Mouse (Mus musculus) embryonic facial prominence, embryonic 15.5 days (tissue): ENCODE measurements around the gene Fitm1. TPM values are rescaled to one million over a fixed set of nuclear protein-coding genes. Genes with fewer than 3 reads are reported as not detected.

ENCODE experiments used
- ATAC-seq: fragments of 200-750 bp; cut with Nextera tagmentation; 2 replicates; pipeline ENCODE4 v1.8.0; 2017; ENCODE audit warnings: low read depth, moderate TSS enrichment; ENCODE audit not compliant: insufficient number of reproducible peaks, low FRiP score, low TSS enrichment
- H3K27ac ChIP-seq: fragments of 300-500 bp; sonication (generic); replicated peaks from 2 replicates; pipeline ENCODE4 v1.5.1; 2015; ENCODE audit warnings: mild to moderate bottlenecking, inconsistent platforms
- H3K27me3 ChIP-seq: fragments of 300-500 bp; sonication (generic); 2 replicates; pipeline ENCODE4 v1.6.1; 2015; ENCODE audit warnings: inconsistent platforms
- H3K36me3 ChIP-seq: fragments of 300-500 bp; sonication (generic); 2 replicates; pipeline ENCODE4 v1.6.1; 2015; ENCODE audit warnings: mild to moderate bottlenecking, inconsistent platforms
- H3K4me1 ChIP-seq: fragments of 300-500 bp; sonication (generic); 2 replicates; pipeline ENCODE4 v1.6.1; 2015; ENCODE audit warnings: inconsistent platforms
- H3K4me2 ChIP-seq: fragments of 300-500 bp; sonication (generic); replicated peaks from 2 replicates; pipeline ENCODE4 v1.6.1; 2015; ENCODE audit warnings: mild to moderate bottlenecking, inconsistent platforms
- H3K4me3 ChIP-seq: fragments of 300-500 bp; sonication (generic); replicated peaks from 2 replicates; pipeline ENCODE4 v1.5.1; 2015; ENCODE audit warnings: mild to moderate bottlenecking, inconsistent platforms
- H3K9ac ChIP-seq: fragments of 300-500 bp; sonication (generic); 2 replicates; pipeline ENCODE4 v1.6.1; 2015; ENCODE audit warnings: inconsistent platforms
- H3K9me3 ChIP-seq: fragments of 300-500 bp; sonication (generic); replicated peaks from 2 replicates; pipeline ENCODE4 v1.6.1; 2016; ENCODE audit warnings: inconsistent platforms
- WGBS: fragments of 180-500 bp; shearing (Covaris S2); methylation state at CpG from one replicate; pipeline ENCODE4 v1.1.7; 2015; 5-methylcytosine and 5-hydroxymethylcytosine counted together
- polyA plus RNA-seq: library from polyadenylated mRNA; unstranded; fragments of >200 nt; fragmentation: Nextera tagmentation; extraction: Ambion mirVana; gene quantifications from 2 replicates; pipeline ENCODE4 v1.2.1, GENCODE M21; 2015

Gene Fitm1
- polyA plus RNA-seq, 1 experiment from 2014 or later, result 24.8 TPM

GRCm38 (mm10) chr14:55554635-55555034 is 20.8 kb upstream of the Fitm1 start:
- Histone ChIP-seq H3K9ac (no peak overlapping the region), H3K4me1 (no peaks in the 10 kb centered on the region), H3K4me3 (no peak overlapping the region), H3K36me3 (peaks cover 7% of the 10 kb centered on the region; the same call in 1 of the 2 replicates), H3K9me3 (no peaks in the 10 kb centered on the region), H3K27me3 (no peaks in the 10 kb centered on the region), H3K4me2 (no peak overlapping the region), H3K27ac (no peak overlapping the region)
- ATAC-seq, result no peak

GRCm38 (mm10) chr14:55555788-55556187 is 19.6 kb upstream of the Fitm1 start:
- no peak overlapping the region for H3K4me3 ChIP-seq
- no peak overlapping the region for H3K4me2 ChIP-seq
- H3K27me3 ChIP-seq, result no peaks in the 10 kb centered on the region
- H3K9ac ChIP-seq, result no peak overlapping the region
- no peaks in the 10 kb centered on the region for H3K4me1 ChIP-seq
- H3K27ac ChIP-seq, result no peak overlapping the region
- ATAC-seq, result no peak
- H3K36me3 ChIP-seq, result 0 out of 2 replicates have a peak, but pooled peaks cover under 1% of the 10 kb centered on the region
- no peaks in the 10 kb centered on the region for H3K9me3 ChIP-seq
- 84% methylated on average over 3 of the region's 3 CpGs for WGBS

GRCm38 (mm10) chr14:55557003-55557402 is 18.4 kb upstream of the Fitm1 start:
- H3K9me3 ChIP-seq, result no peaks in the 10 kb centered on the region
- H3K27ac ChIP-seq, result no peak overlapping the region
- WGBS, result 25% methylated on average over 5 of the region's 5 CpGs

GRCm38 (mm10) chr14:55557587-55557986 is 17.8 kb upstream of the Fitm1 start:
- Histone ChIP-seq H3K27me3 (no peaks in the 10 kb centered on the region), H3K27ac (no peak overlapping the region), H3K36me3 (no peaks in the 10 kb centered on the region), H3K9ac (no peak overlapping the region), H3K9me3 (no peaks in the 10 kb centered on the region), H3K4me3 (no peak overlapping the region), H3K4me2 (no peak overlapping the region), H3K4me1 (peaks cover 14% of the 10 kb centered on the region)
- ATAC-seq, result no peak
- 94% methylated on average over 3 of the region's 3 CpGs for WGBS

More at GRCm38 (mm10) chr14:55557003-55557402, 18.4 kb upstream of the Fitm1 start:
- Histone ChIP-seq H3K4me2 (no peak overlapping the region), H3K27me3 (no peaks in the 10 kb centered on the region), H3K36me3 (no peaks in the 10 kb centered on the region), H3K9ac (no peak overlapping the region), H3K4me1 (peaks cover 11% of the 10 kb centered on the region), H3K4me3 (no peak overlapping the region)
- ATAC-seq, result no peak

- 52% methylated on average over 6 of the region's 6 CpGs for WGBS
- H3K4me2 ChIP-seq, result peak overlapping the region; percentile 83
- H3K9me3 ChIP-seq, result no peaks in the 10 kb centered on the region
- peaks cover 11% of the 10 kb centered on the region for H3K36me3 ChIP-seq
- H3K27ac ChIP-seq, result no peak overlapping the region
- peak overlapping the region; percentile 71 for H3K4me3 ChIP-seq
- no peak for ATAC-seq
- no peaks in the 10 kb centered on the region for H3K27me3 ChIP-seq
- H3K4me1 ChIP-seq, result peaks cover 14% of the 10 kb centered on the region
- H3K9ac ChIP-seq, result no peak overlapping the region
Measured at GRCm38 (mm10) chr14:55558740-55559448, 16.5 kb upstream of the Fitm1 start.

GRCm38 (mm10) chr14:55559799-55560201 is 15.6 kb upstream of the Fitm1 start, which contains the start of gene Dcaf11:
Gene Dcaf11, plus strand, starts transcription at chr14:55560006.
- Histone ChIP-seq H3K9ac (peak within 1 kb of the TSS; percentile 86), H3K36me3 (peaks cover 21% of the 10 kb centered on the region), H3K4me3 (peak within 1 kb of the TSS; percentile 71), H3K4me1 (peaks cover 14% of the 10 kb centered on the region), H3K27ac (peak within 1 kb of the TSS; percentile 98), H3K27me3 (no peaks in the 10 kb centered on the region), H3K4me2 (peak within 1 kb of the TSS; percentile 83), H3K9me3 (no peaks in the 10 kb centered on the region)
- WGBS, result under 1% methylated on average over 27 of the region's 27 CpGs
- ATAC-seq, result peak; percentile 79

- H3K9ac ChIP-seq, result peak within 1 kb of the TSS; percentile 86
- H3K4me2 ChIP-seq, result peak within 1 kb of the TSS; percentile 83
- under 1% methylated on average over 51 of the region's 51 CpGs for WGBS
- peaks cover 14% of the 10 kb centered on the region for H3K4me1 ChIP-seq
- H3K27ac ChIP-seq, result peak within 1 kb of the TSS; percentile 98
- H3K36me3 ChIP-seq, result peaks cover 27% of the 10 kb centered on the region
- no peaks in the 10 kb centered on the region for H3K27me3 ChIP-seq
- peak; percentile 96 for ATAC-seq
- no peaks in the 10 kb centered on the region for H3K9me3 ChIP-seq
- H3K4me3 ChIP-seq, result peak within 1 kb of the TSS; percentile 71
Measured at GRCm38 (mm10) chr14:55560202-55561073, 15.0 kb upstream of the Fitm1 start, which contains the start of gene A730061H03Rik. Gene A730061H03Rik, minus strand, starts transcription at chr14:55560406.

GRCm38 (mm10) chr14:55561860-55562259 is 13.6 kb upstream of the Fitm1 start:
- 68% methylated on average over 10 of the region's 10 CpGs for WGBS
- Histone ChIP-seq H3K27ac (no peak overlapping the region), H3K36me3 (peaks cover 41% of the 10 kb centered on the region), H3K9me3 (no peaks in the 10 kb centered on the region), H3K4me3 (no peak overlapping the region), H3K4me1 (peaks cover 14% of the 10 kb centered on the region), H3K27me3 (no peaks in the 10 kb centered on the region), H3K4me2 (peak overlapping the region; percentile 83; the same call in 1 of the 2 replicates), H3K9ac (no peak overlapping the region)
- no peak for ATAC-seq

GRCm38 (mm10) chr14:55563249-55563648 is 12.2 kb upstream of the Fitm1 start:
- Histone ChIP-seq H3K9ac (no peak overlapping the region), H3K9me3 (no peaks in the 10 kb centered on the region), H3K27me3 (no peaks in the 10 kb centered on the region), H3K4me3 (no peak overlapping the region), H3K27ac (no peak overlapping the region), H3K4me1 (peaks cover 14% of the 10 kb centered on the region), H3K36me3 (peaks cover 55% of the 10 kb centered on the region), H3K4me2 (no peak overlapping the region)
- WGBS, result 82% methylated on average over 11 of the region's 11 CpGs
- ATAC-seq, result no peak

GRCm38 (mm10) chr14:55565748-55566147 is 9.7 kb upstream of the Fitm1 start:
- Histone ChIP-seq H3K27me3 (no peaks in the 10 kb centered on the region), H3K9ac (no peak overlapping the region), H3K9me3 (no peaks in the 10 kb centered on the region), H3K27ac (no peak overlapping the region), H3K36me3 (peaks cover 73% of the 10 kb centered on the region), H3K4me2 (no peak overlapping the region), H3K4me3 (no peak overlapping the region), H3K4me1 (peaks cover 14% of the 10 kb centered on the region)
- WGBS, result 84% methylated on average over 3 of the region's 3 CpGs
- ATAC-seq, result no peak

GRCm38 (mm10) chr14:55567496-55567895 is 7.9 kb upstream of the Fitm1 start:
- Histone ChIP-seq H3K36me3 (peaks cover 73% of the 10 kb centered on the region), H3K9ac (no peak overlapping the region), H3K27ac (no peak overlapping the region), H3K4me1 (no peaks in the 10 kb centered on the region), H3K4me2 (no peak overlapping the region), H3K4me3 (no peak overlapping the region), H3K27me3 (no peaks in the 10 kb centered on the region), H3K9me3 (no peaks in the 10 kb centered on the region)
- 83% methylated on average over 3 of the region's 3 CpGs for WGBS
- no peak for ATAC-seq
